Mouse (Mus musculus) megakaryocyte, embryonic 14.5 days (primary cell): Measurements from ENCODE around the gene Pepd.

ENCODE experiments used
- FLI1 ChIP-seq: IDR thresholded peaks from 2 replicates; pipeline ENCODE4 v1.6.1; 2012; ENCODE audit warnings: low read length, inconsistent platforms, mixed read lengths
- GATA1 ChIP-seq: IDR thresholded peaks from 3 replicates; pipeline ENCODE4 v1.6.1; 2012; ENCODE audit warnings: mixed read lengths, low read length, inconsistent platforms, borderline replicate concordance

GRCm38 (mm10) chr7:35059467-35059866 is 147.3 kb downstream of the Pepd start:
- TF ChIP-seq GATA1 (no peak), FLI1 (no peak)
